In genomic region chr12:17752828-17753227, GRCm38 (mm10) we compare ENCODE assay signal across 13 mouse cellular contexts.
A peak's percentile ranks its signal among the peaks of the same experiment; 100 is the strongest.
DNase-seq lines count a peak whose midpoint lies in the region; ATAC-seq lines count a peak whose summit lies in the region.
"Had no signal": no experiment of that assay in that cellular context is flagged by ENCODE, and none has a peak within 500 bp of the region (broad histone marks: within the 10 kb centered on the region; RNA-seq: fewer than 3 reads in every experiment).

No protein-coding gene starts in this region.

- H3K9me3 ChIP-seq in forebrain, embryonic 16.5 days (ENCODE audit: control insufficient read depth, low read length) = no peaks in the 10 kb centered on the region
- H3K9me3 ChIP-seq in midbrain, embryonic 10.5 days (replicated peaks) = no peaks in the 10 kb centered on the region
- H3K9me3 ChIP-seq in neural tube, embryonic 15.5 days (replicated peaks) = no peaks in the 10 kb centered on the region

- DNase-seq in embryo, embryonic 10.5 days (ENCODE audit: low spot score) = peak; percentile 46
- no peak for DNase-seq in embryo, embryonic 9.5 days (ENCODE audit: extremely low spot score)
- DNase-seq in midbrain, embryonic 10.5 days (ENCODE audit: low spot score) = peak; percentile 56
- no peak for DNase-seq in layer of hippocampus, postnatal 14 days (ENCODE audit: low spot score in 2 of 2)
- no peak for DNase-seq in frontal cortex, postnatal 14 days (ENCODE audit: low spot score in 2 of 2)
- DNase-seq: adrenal gland, postnatal 14 days; gastrocnemius, postnatal 36 days; kidney, postnatal 14 days had no signal

- H3K9ac ChIP-seq in forebrain, embryonic 16.5 days (replicated peaks; ENCODE audit: low read depth, low read length) = no peak overlapping the region
- H3K9ac ChIP-seq in neural tube, embryonic 15.5 days (replicated peaks) = no peak overlapping the region

- H3K27me3 ChIP-seq in forebrain, embryonic 16.5 days (replicated peaks; ENCODE audit: control insufficient read depth, insufficient read depth, low read length) = no peaks in the 10 kb centered on the region
- H3K27me3 ChIP-seq in midbrain, embryonic 10.5 days (ENCODE audit: low read depth, poor library complexity, severe bottlenecking) = no peaks in the 10 kb centered on the region
- H3K27me3 ChIP-seq in neural tube, embryonic 15.5 days (replicated peaks) = no peaks in the 10 kb centered on the region

- H3K4me2 ChIP-seq in forebrain, embryonic 16.5 days (ENCODE audit: low read length) = no peak overlapping the region
- H3K4me2 ChIP-seq in neural tube, embryonic 15.5 days = no peak overlapping the region
- H3K4me2 ChIP-seq: liver, embryonic 11.5 days had no signal

- WGBS in forebrain, embryonic 16.5 days = 7% methylated on average over 5 of the region's 5 CpGs
- 16% methylated on average over 5 of the region's 5 CpGs for WGBS in midbrain, embryonic 10.5 days
- WGBS in neural tube, embryonic 15.5 days = 29% methylated on average over 5 of the region's 5 CpGs

- no peaks in the 10 kb centered on the region for H3K36me3 ChIP-seq in forebrain, embryonic 16.5 days (ENCODE audit: control insufficient read depth, insufficient read depth)
- peaks cover 6% of the 10 kb centered on the region for H3K36me3 ChIP-seq in midbrain, embryonic 10.5 days
- H3K36me3 ChIP-seq in neural tube, embryonic 15.5 days = no peaks in the 10 kb centered on the region

- 0 out of 2 replicates have a peak overlapping the region, but pooled peaks have one; percentile 17 for H3K27ac ChIP-seq in forebrain, embryonic 16.5 days (ENCODE audit: low read length)
- peak overlapping the region; percentile 80 for H3K27ac ChIP-seq in midbrain, embryonic 10.5 days (replicated peaks)
- peak overlapping the region; percentile 37; the same call in 1 of the 2 replicates for H3K27ac ChIP-seq in neural tube, embryonic 15.5 days (replicated peaks)

- H3K4me3 ChIP-seq in forebrain, embryonic 16.5 days (replicated peaks; ENCODE audit: low read length) = no peak overlapping the region
- H3K4me3 ChIP-seq in midbrain, embryonic 10.5 days = no peak overlapping the region
- H3K4me3 ChIP-seq in neural tube, embryonic 15.5 days (replicated peaks) = no peak overlapping the region

- H3K4me1 ChIP-seq in forebrain, embryonic 16.5 days (replicated peaks; ENCODE audit: control insufficient read depth, insufficient read depth, low read length) = peaks cover 17% of the 10 kb centered on the region
- H3K4me1 ChIP-seq in midbrain, embryonic 10.5 days = peaks cover 54% of the 10 kb centered on the region
- peaks cover 15% of the 10 kb centered on the region for H3K4me1 ChIP-seq in neural tube, embryonic 15.5 days

- peak; percentile 55 for ATAC-seq in forebrain, embryonic 16.5 days
- ATAC-seq in neural tube, embryonic 15.5 days (ENCODE audit: low FRiP score) = 0 out of 2 replicates have a peak, but pooled peaks have one; percentile 22
- no peak for ATAC-seq in activated CD4-positive, CD25-positive, alpha-beta regulatory T cell, adult 4 months
- ATAC-seq: lung, postnatal 0 days had no signal

Comparison
In these comparisons a context has a peak if more than half of its experiments do, and no peak if none do; other contexts are left out.
1. DNase-seq: peak in embryo, embryonic 10.5 days (single experiment) and midbrain, embryonic 10.5 days (single experiment); none in embryo, embryonic 9.5 days (single experiment), layer of hippocampus, postnatal 14 days (0 of 2) and frontal cortex, postnatal 14 days (0 of 2).
2. H3K27ac ChIP-seq: peak in every context shown above with its lines; median percentile 80 in midbrain, embryonic 10.5 days; 37 in neural tube, embryonic 15.5 days; 17 in forebrain, embryonic 16.5 days.